Mouse (Mus musculus) lung, postnatal 25 days (tissue): ENCODE measurements around the gene Fam155a.
"Not testable (repeated sequence)": the region's sequence is repeated elsewhere in the genome, so short reads cannot be mapped to it uniquely, and the experiment has no call there.

Source experiments
- DNase-seq: peaks from one replicate; pipeline ENCODE4 v3.0.0; 2022; ENCODE audit warnings: low spot score

The Fam155a gene

DNA sequence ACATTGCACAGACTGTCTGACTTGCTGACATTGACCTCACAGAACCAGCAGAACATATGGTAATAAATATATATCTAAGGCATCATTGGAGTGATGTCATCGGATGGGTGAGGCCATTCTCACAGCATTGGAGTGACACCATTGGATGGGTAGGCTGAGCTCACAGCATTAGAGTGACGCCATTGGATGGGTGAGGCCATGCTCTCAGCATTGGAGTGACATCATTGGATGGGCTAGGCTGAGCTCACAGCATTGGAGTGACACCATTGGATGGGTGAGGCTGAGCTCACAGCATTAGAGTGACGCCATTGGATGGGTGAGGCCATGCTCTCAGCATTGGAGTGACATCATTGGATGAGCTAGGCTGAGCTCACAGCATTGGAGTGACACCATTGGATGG lies 110.9 kb downstream of the Fam155a start:
- not testable (repeated sequence) for DNase-seq

DNA sequence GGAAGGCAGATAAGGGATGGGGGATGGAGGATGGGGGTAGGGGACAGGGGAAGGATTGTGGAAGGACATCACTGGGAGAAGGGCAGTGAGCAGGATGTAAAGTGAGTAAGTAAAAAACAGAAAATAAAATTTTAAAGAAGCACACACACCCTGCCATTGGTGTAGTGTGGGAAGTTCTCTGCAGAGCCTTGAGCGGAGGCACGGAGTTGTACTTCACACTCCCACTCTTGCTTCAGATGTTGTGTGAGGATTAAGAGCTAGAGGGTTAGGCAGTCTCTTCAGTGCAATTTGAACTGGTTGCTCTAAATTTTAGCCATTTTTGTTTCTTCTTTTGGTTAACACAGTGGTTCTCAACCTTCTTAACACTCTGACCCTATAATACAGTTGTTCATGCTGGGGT lies 114.1 kb downstream of the Fam155a start:
- no peak for DNase-seq

DNA sequence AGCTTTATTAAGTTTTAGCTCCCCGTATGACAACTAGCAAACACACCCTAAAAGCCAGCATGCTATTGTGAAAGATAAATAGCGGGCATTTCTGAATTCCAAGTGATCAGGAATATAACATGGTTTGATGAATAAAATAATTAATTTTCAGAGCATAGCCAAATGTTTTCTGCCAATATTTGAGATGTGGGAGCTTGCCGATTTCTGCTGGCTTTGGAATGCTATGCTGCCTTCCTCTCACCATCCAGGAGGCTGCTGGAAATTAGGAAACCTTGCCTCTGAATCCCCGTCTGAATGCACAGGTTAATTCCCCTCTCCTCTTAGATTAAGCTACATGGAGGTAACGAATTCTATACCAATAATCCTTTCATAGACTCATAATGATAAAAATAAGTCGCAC lies 116.1 kb downstream of the Fam155a start:
- DNase-seq, result no peak

DNA sequence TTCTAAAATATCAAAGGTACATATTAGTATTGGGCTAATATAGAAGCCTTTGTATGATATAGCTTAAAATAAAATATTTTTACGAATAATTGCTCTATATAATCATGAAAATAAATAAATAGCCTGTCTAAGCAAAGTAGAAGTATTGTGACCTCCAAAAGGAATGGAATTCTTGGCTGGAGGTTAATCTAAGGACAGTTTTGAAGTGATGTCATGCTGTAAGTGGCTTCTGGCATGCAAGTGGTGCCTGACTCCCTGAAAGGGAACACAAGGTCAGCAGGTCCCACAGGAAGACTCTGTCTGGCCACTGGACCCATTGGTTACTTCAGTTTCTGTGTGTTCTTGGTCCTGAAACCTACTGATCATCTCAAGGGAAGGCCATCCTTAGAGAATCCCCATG lies 117.3 kb downstream of the Fam155a start:
- DNase-seq, result no peak

DNA sequence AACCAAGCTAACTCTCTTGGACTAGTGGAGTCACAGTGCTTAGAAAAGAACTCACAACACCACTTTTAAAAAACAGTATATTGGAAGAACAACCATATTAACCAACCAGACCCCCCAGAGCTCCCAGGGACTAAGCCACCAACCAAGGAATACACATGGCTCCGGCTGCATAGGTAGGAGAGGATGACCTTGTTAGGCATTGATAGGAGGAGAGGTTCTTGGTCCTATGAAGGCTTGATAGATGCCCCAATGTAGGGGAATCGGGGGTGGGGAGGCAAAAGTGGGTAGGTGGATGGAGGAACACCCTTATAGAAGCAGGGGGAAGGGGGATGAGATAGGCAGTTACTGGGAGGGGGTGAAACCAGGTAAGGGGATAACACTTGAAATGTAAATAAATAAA lies 132.8 kb downstream of the Fam155a start:
- no peak for DNase-seq

DNA sequence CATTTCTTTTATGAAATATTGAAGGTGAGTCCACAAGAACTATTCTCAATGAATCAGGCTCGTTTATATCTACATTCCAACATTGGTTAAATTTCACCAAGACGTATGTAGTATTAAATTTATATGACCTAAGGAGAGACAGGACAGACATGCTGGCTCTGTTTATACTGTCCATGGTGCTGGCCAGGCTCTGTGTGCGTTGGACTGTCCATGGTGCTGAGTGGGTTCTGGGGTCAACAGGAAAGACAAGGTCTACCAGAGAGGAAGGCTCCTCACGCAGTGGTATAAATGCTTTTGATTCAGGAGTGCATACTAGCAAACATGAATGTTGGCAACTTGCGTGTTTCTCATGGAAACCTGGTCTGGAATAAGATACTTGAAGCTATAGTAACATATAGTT lies 135.7 kb downstream of the Fam155a start:
- DNase-seq, result no peak

DNA sequence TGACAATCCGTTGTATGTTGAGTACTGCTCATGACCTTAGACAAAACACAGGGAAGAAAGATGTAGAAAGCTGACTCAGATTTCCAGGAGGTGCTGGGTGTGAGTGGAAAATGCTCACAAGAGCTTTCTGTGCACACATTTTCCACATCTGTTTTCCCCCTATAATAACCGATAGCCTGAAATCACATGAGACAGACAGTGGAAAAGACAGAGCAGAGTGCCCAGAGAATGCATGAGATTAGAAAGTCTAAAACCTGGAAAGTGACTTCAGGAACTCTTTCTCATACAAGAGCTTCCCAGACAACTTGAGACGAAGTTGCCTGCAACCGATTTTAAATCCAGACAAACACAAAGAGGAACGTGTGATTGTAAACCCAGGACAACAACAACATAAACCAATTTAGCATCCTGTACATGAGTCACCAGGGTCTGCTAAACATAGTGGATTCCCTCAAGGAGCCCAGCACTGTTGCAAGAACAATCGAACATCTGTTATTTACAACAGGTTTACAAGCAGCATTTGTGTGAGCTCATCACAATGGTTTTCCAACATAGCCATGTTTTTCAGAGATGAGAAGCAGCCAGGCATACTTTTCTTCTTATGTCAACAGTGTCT lies 163.8 kb downstream of the Fam155a start:
- DNase-seq, result no peak

DNA sequence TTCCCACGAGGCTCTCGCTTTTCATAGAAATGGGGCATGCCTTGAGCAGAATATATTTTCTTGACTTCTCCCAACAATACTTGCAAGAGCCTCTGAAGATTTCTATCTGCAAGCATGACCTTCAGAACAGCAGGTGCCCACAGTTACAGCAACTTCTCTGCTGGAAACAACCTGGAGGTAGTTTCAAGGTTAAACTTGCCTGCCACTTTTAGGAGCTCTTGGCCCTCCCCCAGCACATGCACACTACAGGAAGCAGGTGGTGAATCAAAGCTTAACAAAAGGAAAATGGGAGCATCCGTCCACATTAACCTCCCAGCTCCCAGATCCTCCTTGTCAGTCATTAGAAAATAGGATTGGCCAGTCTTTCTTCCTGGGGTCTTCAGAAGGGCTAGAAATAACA lies 175.0 kb downstream of the Fam155a start:
- no peak for DNase-seq

DNA sequence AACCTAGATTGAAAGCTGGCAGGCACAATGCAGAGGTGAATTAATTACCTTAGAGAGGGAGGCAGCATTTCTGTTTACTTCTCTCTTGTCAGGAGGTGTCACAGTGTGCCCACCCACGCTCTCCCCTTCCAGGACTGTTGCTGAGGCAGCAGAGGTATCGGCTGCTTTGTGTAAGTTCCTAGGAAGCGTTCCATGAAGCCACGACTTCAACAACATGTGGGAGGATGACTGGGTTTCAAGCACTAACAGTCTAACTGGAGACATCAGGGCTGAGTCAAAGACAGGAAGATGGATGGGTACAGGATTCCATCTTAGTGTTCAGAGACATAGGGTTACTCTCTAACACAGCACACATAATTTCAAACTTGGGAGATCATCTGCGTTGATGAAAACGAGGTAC lies 189.1 kb downstream of the Fam155a start:
- no peak for DNase-seq

DNA sequence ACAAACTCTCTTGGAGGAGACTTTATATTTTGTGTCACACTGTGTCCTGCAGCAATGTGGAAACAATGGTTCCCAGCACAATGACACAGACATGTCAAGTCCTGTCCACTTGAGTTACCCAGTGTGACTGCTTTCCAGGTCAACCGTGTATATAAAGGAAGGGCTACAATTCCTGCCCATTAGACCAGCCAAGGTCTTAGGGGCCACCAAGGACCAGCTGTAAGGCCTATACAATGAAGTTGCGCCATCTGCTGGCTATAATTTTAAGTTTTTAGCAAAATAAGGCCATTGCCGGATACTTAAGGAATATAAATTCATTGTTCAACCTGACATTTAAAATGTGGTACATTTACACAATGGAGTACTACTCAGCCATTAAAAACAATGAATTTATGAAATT lies 190.8 kb downstream of the Fam155a start:
- DNase-seq, result peak; percentile 2

DNA sequence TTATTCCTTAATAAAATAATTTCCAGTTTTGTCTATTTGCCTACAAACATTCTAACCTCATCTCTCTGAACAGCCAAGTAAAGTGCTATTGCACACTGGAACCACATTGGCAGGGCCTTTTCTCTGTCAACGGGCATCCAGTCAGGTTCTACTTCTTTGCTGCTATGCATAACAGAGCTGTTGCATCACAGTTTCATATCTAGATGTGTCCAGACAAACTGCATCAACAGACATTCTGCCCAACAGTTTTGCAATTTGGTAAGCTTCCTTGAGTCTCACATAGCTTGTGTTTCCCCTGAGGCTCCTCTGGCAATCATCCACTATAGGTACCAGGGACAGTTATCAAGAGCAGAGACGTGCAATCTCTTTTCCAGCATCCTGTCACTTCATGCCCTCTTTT lies 199.0 kb downstream of the Fam155a start:
- no peak for DNase-seq

DNA sequence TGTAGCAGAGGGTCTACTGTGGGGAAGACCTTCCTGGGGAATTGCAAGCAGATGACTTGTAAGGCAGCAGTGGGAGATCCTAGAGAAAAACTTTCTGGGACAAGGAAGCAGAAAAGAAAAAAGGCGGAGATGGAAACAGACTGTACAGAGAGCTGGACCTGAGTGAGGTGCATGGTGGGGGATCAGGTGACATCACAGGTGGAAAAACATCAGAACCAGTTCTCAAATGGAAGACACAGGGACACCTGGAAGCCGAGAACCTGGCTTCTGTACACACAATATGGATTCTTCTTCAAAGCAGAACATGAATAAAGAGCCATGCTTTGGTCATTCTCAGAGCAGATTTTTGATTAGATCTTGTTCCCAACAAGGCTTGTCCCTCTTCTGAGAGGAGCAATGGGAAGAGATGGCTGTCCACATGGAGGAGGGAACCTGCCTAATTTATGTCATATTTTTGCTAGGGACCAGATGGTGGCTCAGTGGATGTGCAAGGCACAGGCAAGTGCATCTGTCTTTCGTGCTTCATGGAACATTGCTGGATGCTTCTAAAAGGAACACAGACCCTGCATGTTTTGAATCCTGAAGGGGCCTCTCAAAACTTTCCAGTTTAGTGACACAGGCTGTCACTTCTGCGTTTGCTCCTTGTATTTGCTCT lies 201.3 kb downstream of the Fam155a start:
- DNase-seq, result no peak

DNA sequence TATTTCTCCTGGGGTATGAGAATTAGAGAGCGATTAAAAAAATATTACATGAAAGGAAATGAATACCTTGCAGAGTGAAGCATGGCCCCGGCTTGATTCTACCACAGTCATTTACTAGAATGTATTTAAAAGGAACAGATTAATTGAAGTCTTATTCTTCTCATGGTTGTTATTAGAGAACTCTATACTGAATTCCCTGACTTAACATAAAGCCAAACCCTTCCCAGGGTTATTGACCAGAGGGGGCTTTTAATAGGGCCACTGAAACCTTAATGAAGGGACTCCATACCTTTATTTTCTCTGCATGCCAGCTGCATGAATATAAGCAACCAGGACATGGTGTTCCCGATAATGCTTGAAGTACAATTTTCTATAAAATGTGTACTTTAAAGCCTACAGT lies 221.8 kb downstream of the Fam155a start:
- no peak for DNase-seq

DNA sequence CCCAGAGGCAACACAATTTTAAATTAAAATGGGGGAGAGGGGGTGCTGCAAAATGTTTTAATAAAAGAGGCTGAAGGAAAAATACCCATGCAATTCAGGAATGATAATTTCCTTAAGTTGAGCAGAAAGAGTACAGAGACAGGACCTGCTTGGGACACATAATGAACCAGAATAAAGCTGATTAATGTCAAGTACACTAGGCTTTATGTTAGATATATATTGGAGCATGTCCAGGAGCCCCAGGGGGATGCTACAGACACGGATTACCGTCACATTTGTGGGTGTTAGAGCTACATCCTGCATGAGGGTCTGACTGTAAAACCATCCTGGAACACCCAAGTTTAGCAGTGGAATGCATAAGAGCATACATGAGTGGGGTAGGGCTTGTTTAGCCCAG lies 223.4 kb downstream of the Fam155a start:
- DNase-seq, result no peak

DNA sequence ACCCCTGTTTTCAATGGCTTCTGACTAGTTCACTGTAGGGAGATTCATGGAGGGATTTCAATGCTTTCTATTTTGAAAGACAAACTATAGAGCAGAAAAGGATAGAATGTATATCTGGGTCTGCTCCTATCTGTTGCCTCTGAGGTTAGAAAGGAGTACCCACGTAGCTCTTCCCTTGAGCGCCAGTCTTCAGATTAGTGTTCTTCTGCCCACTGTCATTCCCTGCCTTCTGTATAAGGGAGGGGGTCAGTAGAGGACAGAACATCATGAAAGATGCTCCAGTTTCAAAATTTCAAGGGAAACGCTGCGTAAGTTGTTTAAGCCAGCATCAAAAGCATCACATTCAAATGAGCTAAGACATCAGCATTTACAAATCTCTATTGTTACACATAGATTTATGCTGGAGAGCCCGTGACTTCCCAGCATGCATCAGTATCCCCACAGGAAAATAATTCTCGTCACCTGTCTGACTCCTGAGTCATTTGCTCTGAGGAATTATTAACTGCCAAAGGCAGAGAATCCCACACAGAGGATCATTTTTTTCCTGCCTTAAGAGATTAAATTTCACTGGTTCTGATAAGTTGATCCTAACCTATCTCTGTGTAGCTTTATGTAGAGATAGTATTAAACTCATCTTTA lies 223.9 kb downstream of the Fam155a start:
- DNase-seq, result no peak

DNA sequence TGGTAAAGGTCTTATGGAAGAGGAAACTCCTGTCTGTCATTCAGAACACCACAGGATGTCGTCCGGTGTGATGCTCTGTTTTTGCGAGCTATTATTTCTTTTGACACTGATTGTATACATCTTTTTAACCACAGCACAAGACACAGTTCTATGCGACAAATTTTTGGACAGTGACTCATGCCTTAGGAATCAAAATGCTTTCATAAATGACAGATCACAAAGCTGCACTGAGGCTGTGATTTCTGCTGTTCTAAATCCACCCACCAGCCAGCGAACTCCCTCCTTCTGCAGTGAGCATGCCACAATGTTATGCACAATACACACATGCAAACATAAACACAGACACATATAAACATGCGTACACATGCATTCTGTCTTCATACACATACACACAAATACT lies 224.5 kb downstream of the Fam155a start:
- no peak for DNase-seq

DNA sequence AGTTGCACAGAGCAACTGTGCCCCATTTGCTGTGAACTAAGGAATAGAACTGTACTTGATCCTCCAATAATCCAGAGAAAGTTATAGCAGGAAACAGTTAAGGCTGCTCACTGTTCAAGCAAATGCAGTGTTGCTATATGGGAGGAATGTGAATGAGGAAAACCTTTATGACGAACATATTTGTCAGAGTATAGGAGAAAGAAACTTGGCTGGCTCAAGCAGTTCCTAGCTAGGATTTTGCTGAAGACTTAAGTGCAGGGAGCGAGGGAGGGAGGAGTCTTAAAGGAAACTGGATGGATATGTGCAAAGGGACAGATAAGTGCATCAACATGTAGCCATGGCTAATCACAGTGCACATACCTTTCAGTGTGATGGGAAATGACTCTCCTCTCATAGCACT lies 225.3 kb downstream of the Fam155a start:
- no peak for DNase-seq

DNA sequence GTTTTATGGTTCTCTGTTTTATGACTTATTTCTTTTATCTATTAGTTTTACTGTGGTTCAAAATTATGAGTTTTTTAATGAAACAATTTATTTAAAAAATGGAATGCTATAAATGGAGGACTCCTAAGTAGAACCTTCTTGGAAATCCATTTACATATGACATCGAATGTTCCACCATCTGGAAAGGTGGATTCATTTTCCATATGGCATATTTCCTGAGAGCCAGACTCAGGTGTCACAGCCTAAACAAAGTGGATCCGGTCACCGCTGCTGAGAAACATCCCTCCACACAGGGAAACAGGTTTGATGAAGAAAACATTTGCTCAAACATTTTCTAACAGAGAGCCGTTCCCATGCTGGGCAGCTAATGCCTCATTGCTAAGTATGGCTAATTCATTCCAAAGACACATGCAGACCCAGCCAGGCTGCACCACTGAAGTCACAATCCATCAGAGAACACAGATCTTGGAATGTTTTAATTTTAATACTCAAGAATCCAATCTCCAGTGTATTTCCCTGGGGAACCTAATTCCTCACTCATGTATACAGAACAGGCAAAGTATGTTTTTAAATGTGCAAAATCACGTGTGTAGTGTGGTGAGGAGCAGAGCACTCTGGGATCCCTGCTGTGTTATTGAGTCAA lies 235.1 kb downstream of the Fam155a start:
- DNase-seq, result no peak

DNA sequence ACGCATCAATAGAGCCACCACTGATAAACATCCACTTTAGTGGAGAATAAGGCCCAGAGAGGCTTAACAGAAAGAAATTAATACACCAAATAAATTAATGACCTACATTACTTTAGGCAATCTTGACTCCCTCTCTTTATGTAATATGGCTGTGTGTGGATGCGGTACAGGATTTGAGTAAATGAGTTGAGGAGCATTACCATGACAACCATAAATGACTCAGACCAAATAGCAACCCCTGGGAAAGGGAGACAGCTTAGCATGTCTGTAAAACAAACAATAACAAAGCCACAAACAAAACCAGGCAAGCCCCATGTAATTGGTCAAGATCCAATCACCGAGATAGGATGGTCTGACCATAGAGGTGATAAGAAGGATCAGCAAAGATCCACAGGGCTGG lies 244.4 kb downstream of the Fam155a start:
- no peak for DNase-seq

DNA sequence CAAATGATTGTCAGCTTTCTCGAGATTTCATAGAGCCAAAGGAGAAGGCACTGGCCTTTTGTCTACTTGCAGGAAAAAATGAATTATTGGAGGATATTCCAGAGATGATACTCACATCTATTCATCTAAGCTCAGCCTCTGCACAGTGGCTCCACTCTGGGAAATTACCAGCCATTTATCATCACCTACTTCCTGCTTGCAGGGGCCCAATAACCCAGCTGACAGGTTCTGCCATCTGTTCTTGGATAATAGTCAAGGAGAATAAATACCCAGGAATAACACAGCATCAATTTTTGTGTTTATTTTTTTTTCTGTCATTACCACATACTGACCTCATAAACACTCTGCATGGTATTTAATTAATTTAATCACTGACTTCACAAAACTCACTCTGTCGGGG lies 249.4 kb downstream of the Fam155a start:
- no peak for DNase-seq

DNA sequence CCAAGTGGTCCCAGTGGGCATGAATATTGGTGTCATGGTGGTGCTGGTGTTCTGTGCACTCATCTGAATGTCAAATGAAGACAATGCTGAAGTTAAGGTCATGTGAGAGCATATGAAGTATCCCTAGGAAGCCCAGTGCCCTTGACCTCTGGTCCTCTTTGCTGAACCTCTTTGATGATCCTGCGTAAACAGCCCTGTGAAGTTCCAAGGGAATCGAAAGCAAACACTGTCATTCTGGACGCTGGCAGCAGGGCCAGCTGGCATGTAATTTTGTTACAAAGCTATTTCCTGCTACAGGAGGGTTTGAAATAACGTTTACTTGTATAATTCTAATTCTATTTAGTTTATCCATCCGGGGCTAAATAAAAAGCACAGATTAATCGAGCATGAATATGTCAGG lies 270.2 kb downstream of the Fam155a start:
- peak; percentile 41 for DNase-seq

DNA sequence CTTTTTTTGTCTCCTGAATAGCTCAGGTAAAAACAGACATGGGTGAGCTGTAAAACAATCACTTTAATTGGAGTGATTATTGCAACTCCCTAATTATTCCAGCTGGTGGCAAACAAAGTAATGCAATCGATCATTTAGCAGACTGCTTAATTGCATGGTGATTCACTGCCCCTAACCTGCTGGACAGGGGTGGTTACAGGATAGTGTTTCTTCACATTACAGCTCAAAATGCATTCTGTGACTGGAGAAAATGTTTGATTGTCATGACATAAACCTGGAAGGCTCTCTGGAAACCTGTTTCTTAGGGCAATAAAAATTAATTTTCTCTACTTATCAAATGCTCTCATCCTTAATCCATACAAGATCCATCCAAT lies 276.7 kb downstream of the Fam155a start:
- DNase-seq, result no peak

DNA sequence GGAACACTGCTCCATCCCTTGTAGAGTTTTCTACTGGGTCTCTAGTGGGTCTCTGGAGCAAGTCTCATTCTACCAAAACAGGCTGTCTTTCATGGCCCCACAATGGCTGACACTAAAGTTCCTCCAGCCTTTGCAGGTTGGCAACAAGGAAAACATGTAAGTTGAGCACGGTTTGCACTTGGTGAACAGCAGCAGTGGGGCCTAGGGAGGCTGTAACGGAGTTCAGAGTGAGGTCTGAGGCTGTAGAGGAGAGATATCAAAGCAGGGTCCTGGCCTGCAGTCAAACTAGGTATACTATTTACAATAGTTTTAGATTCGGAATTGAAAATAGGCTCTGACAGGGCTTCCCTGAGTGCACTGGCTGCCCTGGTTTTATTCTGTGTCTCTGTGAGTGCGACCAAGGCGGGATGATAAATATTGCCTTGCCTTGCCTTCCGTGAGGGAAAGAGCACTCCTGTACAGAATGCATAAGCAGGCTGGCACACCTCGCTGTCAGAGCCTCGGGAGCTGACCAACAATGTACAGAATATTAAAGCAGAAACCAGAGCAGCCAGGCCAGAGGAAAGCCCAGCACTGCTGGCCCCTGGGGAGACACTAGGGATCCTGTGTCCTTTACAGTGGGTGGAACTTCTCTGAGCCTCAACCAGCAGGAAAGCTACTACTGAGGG lies 277.3 kb downstream of the Fam155a start:
- DNase-seq, result no peak
